Mouse (Mus musculus) gastrocnemius, adult 2 months (tissue): ENCODE results near the gene Cdc42. TPM values are rescaled to one million over a fixed set of nuclear protein-coding genes. Genes with fewer than 3 reads are reported as not detected.

Experiments used
- DNase-seq: peaks from one replicate; pipeline ENCODE4 v3.0.0; 2022
- H3K27ac ChIP-seq: fragments of 200-600 bp; 2 replicates; pipeline ENCODE4 v1.8.1; 2022; ENCODE audit warnings: mild to moderate bottlenecking
- H3K4me3 ChIP-seq: fragments of 200-600 bp; 2 replicates; pipeline ENCODE4 v1.8.1; 2022; ENCODE audit warnings: mild to moderate bottlenecking, moderate library complexity
- CTCF ChIP-seq: fragments of 200-600 bp; IDR thresholded peaks from 2 replicates; pipeline ENCODE4 v1.8.1; 2022; ENCODE audit warnings: antibody characterized with exemption, mild to moderate bottlenecking, moderate library complexity
- intact Hi-C: fragments of 180-260 bp; cut with DNase I; formaldehyde crosslinking; loops from one replicate; pipeline ENCODE4 v1.15.1; 2025
- total RNA-seq, 2 experiments: library from RNA; stranded (reverse); gene quantifications; 2 replicates each; pipeline ENCODE4 v1.2.3; 2021

Cdc42 gene
- total RNA-seq, 2 experiments from 2014 or later: 169 to 187 TPM

DNA sequence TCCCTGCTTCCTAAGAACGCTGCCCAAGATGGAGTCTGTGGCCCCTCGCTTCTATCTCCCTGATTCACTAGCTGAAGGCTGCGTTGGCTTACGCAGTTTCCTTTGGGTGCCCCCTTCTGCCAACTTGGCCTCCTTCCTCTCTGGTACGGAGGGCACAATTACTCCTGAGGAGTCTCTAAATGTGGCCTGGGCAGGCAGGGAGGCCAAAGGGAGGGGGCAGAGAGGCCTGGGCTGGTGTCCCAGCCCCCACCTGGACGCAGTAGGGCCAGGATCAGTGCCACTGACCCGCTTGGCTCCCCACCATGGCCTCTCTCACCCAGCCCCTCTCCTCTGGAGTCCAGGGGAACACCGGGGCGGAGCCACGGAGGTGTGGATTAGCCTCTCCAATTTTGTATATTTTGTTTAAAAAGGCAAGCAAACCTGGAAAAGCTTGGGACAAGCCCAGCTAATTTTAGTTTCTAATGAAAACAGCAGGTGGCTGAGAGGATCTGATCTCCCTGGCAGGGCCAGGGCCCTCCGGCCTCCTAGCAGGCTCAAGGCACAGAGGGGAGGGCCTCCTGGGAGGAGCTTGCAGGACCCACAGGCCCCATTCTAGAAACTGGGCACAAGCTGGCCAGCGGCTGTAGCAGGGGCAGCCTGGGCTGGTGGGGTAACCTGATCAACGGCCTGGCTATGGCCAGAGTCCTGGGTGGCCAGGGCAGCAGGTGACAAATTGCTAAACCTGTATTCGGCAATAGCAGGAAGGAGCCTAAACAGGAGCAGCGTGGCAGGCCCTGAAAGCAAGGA is 71.5 kb downstream of the Cdc42 start:
- TF ChIP-seq CTCF: no peak
- Histone ChIP-seq H3K4me3 (peak overlapping the region; percentile 28), H3K27ac (peak overlapping the region; percentile 93)
- peak; percentile 83 for DNase-seq
- intact Hi-C loops: loop anchor here (2.0 to 5.0 kb wide), 3 partner anchors 91 to 209 kb away; no protein-coding TSS in a partner anchor

DNA sequence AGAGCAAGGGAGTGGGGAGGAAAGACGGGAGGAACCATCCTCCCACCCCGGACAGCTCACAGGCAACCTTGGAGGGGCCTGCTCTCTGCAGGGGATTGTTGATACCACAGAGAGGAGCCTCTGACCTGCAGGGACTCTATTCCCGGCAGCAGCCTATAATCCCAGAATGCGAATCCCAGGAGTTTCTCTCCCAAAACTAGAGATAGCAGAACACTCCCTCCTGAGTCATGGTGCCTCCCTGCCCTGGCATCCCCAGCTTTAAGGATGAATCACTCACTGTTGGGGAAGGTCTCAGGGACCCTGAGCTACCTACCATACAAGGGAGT is 74.2 kb downstream of the Cdc42 start:
- peak overlapping the region; percentile 63; the same call in 1 of the 2 replicates for H3K27ac ChIP-seq
- TF ChIP-seq CTCF: no peak
- intact Hi-C loops: no loop called here
- H3K4me3 ChIP-seq: no peak overlapping the region; the same call in 1 of the 2 replicates
- no peak for DNase-seq

DNA sequence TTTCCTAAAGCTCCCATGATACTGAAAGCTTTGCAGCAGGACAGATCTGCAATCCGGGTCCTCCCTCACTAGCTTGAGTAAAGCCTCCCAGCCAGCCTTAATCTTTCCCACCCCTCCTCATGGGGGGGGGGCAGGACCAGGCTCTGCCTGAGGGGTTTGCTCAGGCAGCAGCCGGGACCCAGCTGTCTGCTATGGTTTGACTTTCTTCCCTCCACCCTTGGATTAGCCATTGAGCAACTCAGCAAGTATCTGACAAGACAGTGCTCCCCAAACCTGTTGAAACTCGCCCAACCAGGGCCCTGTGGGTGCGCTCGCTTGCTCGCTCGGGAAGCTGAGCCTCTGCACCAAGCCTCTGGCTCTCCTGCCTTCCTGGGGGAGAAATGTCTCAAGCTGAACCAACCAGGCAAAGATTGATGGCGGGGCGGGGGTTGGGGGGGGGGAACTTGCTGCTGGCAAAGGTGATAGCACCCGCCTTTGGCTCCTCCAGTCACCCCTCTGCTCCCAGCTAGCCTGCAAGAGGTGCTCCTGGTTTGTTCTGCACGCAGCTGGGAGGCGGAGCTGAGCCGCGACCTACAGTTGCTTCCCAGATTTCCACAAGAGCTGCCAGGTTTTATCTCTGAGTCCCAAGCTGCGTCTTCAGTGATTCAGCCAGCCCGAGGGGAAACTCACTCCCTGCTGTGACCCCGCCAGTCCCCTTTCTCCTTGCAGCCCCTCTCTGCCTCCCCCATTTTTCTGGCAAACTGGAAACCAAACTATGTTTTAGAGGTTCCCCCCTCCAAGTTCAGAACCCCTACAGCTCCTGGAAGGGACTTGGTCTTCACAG is 74.7 kb downstream of the Cdc42 start:
- no peak for TF ChIP-seq CTCF
- peak; percentile 58 for DNase-seq
- Histone ChIP-seq H3K27ac (peak overlapping the region; percentile 63), H3K4me3 (peak overlapping the region; percentile 25)
- intact Hi-C loops: no loop called here

DNA sequence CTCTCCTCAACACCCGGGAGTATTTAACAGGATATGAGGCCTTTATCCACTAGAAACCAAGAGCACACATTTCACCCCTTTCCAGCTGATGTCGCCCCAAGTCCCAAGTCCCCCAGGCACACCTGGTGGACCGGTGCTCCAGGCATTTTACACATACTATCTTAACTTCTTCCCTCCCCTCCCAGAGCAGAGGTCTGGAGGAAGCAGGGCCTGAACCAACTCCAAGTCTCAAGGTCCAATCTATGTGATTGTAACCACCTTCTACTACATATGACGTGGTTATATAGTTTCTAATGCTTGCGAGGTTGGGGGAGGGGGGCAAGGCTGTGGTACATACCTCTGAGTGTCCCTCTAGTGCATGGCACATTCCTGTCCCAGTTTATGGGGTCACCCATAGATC is 75.4 kb downstream of the Cdc42 start:
- intact Hi-C loops: no loop called here
- Histone ChIP-seq H3K27ac (no peak overlapping the region), H3K4me3 (no peak overlapping the region)
- no peak for DNase-seq
- TF ChIP-seq CTCF: no peak

DNA sequence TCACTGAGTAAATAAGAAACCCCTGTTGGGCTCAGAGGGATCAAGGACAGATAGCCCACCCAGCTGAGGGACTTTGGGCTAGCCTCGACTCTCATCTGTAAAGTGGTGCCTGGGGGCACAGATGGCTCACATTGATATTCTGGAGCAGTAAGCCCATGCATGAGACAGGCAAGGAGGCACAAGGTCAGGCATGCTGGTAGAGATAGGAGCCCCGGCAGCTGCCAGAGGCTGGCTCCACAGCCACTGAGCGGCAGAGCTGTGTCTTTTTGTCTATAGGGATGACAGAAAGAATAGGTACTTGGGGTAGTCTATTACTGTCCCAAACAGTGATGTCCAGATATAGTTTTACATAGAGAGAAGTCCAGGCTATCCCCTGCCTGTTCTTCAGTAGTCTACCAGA is 76.2 kb downstream of the Cdc42 start:
- no peak overlapping the region for H3K4me3 ChIP-seq
- no peak for DNase-seq
- H3K27ac ChIP-seq: no peak overlapping the region
- intact Hi-C loops: no loop called here
- no peak for TF ChIP-seq CTCF

DNA sequence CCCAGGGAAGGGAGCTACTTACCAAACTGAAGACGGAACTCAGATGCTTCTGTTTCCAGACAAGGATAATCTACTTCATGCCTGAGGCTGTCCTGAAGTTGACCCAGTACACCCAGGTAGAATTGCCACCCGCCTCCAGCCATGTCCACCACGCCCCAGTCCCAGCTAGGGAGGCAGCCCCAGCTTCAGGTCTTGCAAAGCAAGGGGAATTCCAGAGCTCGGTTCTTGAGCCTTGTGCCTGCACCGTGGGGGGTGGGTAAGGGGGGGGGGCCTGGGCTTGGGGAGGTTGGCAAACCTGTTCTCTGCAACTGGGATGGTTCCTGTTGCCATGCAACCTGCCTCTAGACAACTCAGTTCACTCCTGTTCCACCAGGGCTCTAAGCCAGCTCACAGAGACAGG is 78.2 kb downstream of the Cdc42 start:
- Histone ChIP-seq H3K27ac (no peak overlapping the region), H3K4me3 (no peak overlapping the region)
- TF ChIP-seq CTCF: no peak
- intact Hi-C loops: no loop called here
- no peak for DNase-seq

DNA sequence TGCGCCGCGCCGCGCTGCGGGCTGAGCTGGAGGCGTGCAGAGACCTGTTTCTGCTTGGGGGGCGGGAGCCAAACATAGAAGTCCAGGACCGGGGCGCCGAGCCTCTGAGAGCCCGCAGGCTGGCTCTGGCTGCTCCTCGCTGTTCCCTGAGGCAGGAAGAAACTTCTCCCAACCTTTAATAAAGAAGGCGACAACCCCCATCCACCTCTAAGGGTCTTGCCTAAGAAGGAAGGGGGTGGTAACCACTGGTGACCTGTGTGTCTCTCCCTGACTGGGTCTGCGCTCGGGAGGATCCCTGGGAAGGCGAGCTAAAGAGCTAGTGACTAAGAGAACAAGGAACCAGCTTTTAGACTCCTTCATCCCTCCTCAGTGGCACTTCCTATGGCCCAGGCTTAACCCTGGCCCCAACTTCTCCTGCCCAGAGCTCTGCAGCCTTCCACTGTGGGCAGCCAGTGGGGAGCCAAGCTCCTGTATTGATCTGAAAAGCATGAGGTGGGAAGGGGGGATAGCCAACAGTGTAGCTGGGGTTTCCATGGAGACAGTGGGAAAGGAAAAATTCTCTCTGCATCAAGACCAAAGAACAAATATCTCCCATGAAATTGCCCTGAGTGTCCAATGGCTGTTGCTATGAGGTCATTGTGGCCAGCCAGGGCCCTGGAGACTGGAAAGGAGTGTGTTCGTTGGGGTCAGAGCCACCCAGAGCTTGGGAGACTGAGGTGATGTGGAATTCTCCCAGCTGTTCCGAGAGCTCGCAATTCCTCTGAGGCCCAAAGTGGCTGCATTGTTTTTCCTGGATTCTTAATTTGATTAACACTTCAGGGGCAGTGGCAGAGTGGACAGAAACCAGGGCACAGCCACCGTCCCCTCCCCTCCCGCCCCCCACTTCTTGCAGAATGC is 79.1 kb downstream of the Cdc42 start:
- intact Hi-C loops: no loop called here
- peak overlapping the region; percentile 83 for H3K27ac ChIP-seq
- no peak for TF ChIP-seq CTCF

DNA sequence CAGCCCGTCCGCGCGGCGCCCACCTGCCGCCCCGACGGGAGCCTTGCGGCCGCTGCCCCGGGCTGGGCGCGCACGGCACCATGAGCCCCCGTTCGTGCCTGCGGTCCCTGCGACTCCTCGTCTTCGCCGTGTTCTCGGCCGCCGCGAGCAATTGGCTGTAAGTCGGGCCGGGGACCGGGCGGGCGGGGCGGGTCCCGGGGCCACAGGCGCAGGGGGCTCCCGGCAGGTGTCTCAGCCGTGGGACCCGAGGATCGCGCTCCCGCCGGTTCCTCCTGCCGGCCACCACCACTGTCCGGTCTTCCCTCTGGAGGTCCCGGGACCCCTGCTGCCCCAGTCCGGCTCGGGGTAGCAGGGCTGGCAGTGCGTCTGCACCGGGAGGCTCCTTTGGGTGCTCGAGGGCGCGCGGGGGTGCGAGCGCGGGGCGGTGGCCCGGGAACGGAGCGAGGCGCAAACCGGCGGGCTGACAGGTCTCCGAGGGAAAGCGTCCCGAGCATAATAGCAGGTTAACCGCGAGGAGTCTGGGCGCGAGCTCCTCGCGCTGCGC is 79.8 kb downstream of the Cdc42 start:
- TF ChIP-seq CTCF: no peak
- peak overlapping the region; percentile 81 for H3K4me3 ChIP-seq
- intact Hi-C loops: loop anchor here (2.0 kb wide), 2 partner anchors 83 to 91 kb away; no protein-coding TSS in a partner anchor
- peak; percentile 49 for DNase-seq
- H3K27ac ChIP-seq: peak overlapping the region; percentile 83

More for the DNA sequence above, 79.1 kb downstream of the Cdc42 start:
- DNase-seq: no peak
- H3K4me3 ChIP-seq: peak overlapping the region; percentile 81

DNA sequence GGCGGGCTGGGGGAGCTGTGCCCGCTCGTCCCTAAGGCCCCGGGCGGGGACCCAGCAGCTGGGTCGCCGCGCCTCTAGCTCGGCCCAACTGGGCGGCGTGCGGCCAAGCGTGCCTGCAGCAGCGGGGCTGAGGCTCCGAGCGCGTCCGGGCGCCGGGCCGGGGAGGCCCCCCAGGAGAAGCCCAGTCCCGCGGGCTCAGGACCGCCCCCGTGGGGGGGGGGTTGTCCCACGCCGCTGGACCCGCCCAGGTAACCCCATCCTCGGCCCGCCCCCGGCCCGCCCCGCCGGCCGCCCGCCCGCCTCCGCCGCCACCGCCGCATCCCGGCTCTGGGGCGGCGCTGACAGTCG is 80.4 kb downstream of the Cdc42 start, which contains the start of gene Wnt4:
Gene Wnt4 (plus strand): TSS at position 324 of the 348 bp plus-strand sequence.
- intact Hi-C loops: loop anchor here (2.0 kb wide), 2 partner anchors 82 to 90 kb away; no protein-coding TSS in a partner anchor
- peak; percentile 90 for DNase-seq
- Histone ChIP-seq H3K27ac (peak within 1 kb of the TSS; percentile 88), H3K4me3 (peak within 1 kb of the TSS; percentile 81)
- peak; percentile 53 for TF ChIP-seq CTCF

DNA sequence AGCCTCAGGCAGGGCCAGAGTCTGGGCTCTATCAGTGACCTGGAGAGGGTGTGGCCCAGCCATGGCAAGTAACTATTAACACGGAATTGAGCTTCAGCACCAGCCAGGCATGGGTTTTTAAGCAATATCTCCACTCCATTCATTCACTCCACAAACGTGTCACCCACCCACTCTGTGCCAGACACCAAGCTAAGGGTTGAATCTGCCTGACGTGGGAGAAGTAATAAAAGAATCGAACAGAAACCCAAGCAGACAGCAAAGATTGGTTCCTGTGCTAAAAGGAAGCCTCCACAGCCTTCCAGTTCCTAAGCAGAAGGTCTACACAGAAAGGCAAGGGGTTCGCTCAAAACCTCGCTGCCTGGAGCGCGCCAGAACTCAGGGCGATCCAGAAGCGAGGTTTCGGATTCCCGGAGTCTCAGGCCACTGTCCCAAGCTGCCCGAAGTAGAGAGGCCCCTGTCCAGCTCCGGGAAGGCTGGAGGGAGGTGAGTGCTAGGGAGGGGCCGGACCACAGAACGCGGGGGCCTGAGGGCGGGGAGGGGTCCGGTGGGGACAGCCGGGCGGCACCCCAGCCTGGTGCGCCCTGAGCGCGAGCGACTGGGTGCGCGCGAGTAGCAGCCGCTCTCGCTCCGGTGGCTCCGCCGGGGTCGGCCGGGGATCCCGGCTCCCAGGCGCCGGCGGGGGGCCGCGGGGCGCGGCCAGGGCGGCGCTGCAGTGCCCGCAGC is 80.9 kb downstream of the Cdc42 start:
- H3K4me3 ChIP-seq: peak overlapping the region; percentile 81
- DNase-seq: peak; percentile 64
- H3K27ac ChIP-seq: peak overlapping the region; percentile 88
- intact Hi-C loops: loop anchor here (2.0 kb wide), 2 partner anchors 82 to 90 kb away; no protein-coding TSS in a partner anchor
- no peak for TF ChIP-seq CTCF

DNA sequence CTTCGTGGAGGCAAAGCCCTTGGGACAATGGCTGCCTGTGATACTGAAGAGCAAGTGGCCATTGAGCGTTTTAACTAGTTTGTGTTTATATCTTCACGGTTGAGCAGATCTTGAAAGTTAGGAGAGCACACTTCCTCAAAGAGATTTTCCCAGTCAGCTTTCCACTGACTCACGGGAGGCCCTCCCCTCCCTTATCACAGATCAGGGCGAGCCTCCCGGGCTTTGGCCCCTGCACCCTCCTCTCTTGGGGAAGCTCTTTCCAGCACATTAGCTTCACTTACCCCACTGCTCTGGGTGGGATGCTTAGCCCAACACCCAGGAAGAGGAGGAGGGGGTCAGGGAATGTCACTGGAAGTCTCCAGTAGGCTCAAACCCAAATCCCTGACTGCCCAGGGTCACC is 83.2 kb downstream of the Cdc42 start:
- H3K4me3 ChIP-seq: no peak overlapping the region
- intact Hi-C loops: no loop called here
- no peak for DNase-seq
- H3K27ac ChIP-seq: no peak overlapping the region
- TF ChIP-seq CTCF: no peak
